Mouse (Mus musculus): ENCODE results near the gene Rapgef3.
A peak's percentile ranks its signal among the peaks of the same experiment; 100 is the strongest.

- TF ChIP-seq POLR2A (IDR thresholded peaks at IDR 0.05; ENCODE audit: extremely low read depth, insufficient read depth, low read length) (peak; percentile 36; the same call in 1 of the 2 replicates), CTCF (IDR thresholded peaks at IDR 0.05; ENCODE audit: extremely low read depth, insufficient read depth, low read length) (no peak)
These were observed 20.3 kb upstream of the Rapgef3 start for GRCm38 (mm10) chr15:97787799-97788667.
